Mouse (Mus musculus) CH12.LX (cell line): ENCODE results near the gene Plpp1. TPM values are rescaled to one million over a fixed set of nuclear protein-coding genes. Genes with fewer than 3 reads are reported as not detected.

Source experiments
- DNase-seq: peaks from one replicate; pipeline ENCODE4 v3.0.0-alpha.2; 2013; ENCODE audit errors: extremely low read depth
- H3K27ac ChIP-seq: 2 replicates; pipeline ENCODE4 v1.5.1; 2012; ENCODE audit warnings: low read depth, mild to moderate bottlenecking, control low read depth, moderate library complexity; ENCODE audit not compliant: insufficient read depth
- H3K27me3 ChIP-seq: replicated peaks from 2 replicates; pipeline ENCODE3; 2012; ENCODE audit warnings: inconsistent platforms
- H3K36me3 ChIP-seq, 2 experiments: replicated peaks in 1 of 2; 2 replicates each; pipeline versions ENCODE3 to v1.6.1; 2012; ENCODE audit warnings: inconsistent platforms in 1 of 2, low read length in 1 of 2, mild to moderate bottlenecking in 1 of 2, mixed read lengths in 1 of 2, moderate library complexity in 1 of 2; ENCODE audit not compliant: control insufficient read depth in 1 of 2, insufficient read depth in 1 of 2
- H3K4me1 ChIP-seq, 2 experiments: 2 replicates each; pipeline ENCODE4 v1.6.1; 2012; ENCODE audit warnings: inconsistent platforms in 1 of 2, moderate library complexity in 1 of 2; ENCODE audit not compliant: insufficient read depth in 2 of 2, control insufficient read depth in 1 of 2
- H3K4me2 ChIP-seq: 2 replicates; pipeline ENCODE4 v1.6.1; 2012; ENCODE audit warnings: low read depth, mild to moderate bottlenecking, control low read depth; ENCODE audit not compliant: poor library complexity, insufficient read depth, severe bottlenecking
- H3K4me3 ChIP-seq, 3 experiments: fragments of 150-350 bp in 1 of 3; sonication (generic) in 1 of 3; replicated peaks in 1 of 3; 2 replicates each; pipeline versions ENCODE3 to v1.5.1; 2011 to 2012; ENCODE audit warnings: low read depth in 2 of 3, low read length in 2 of 3, mild to moderate bottlenecking in 2 of 3, moderate library complexity in 2 of 3, control low read depth in 1 of 3, improper control_type of control experiment in 1 of 3, inconsistent platforms in 1 of 3, mixed read lengths in 1 of 3; ENCODE audit not compliant: poor library complexity in 1 of 3
- H3K79me2 ChIP-seq: replicated peaks from 2 replicates; pipeline ENCODE4 v1.6.1; 2012; ENCODE audit warnings: mild to moderate bottlenecking, moderate library complexity; ENCODE audit not compliant: control insufficient read depth, poor library complexity, insufficient read depth, severe bottlenecking; ENCODE audit errors: extremely low read depth
- H3K9ac ChIP-seq: 2 replicates; pipeline ENCODE4 v1.6.1; 2012; ENCODE audit warnings: low read depth, mild to moderate bottlenecking, control low read depth, moderate library complexity; ENCODE audit not compliant: insufficient read depth
- H3K9me3 ChIP-seq: replicated peaks from 2 replicates; pipeline ENCODE3; 2012; ENCODE audit warnings: low read length, inconsistent platforms, mixed read lengths
- BHLHE40 ChIP-seq: IDR thresholded peaks from 2 replicates; pipeline ENCODE4 v1.6.1; 2011; ENCODE audit warnings: mild to moderate bottlenecking, low read depth, low read length, improper control_type of control experiment
- CHD2 ChIP-seq: IDR thresholded peaks from 2 replicates; pipeline ENCODE4 v1.6.1; 2011; ENCODE audit warnings: low read length, improper control_type of control experiment
- CTCF ChIP-seq, 2 experiments: IDR thresholded peaks in 1 of 2; conservative IDR thresholded peaks in 1 of 2; 2 replicates each; pipeline ENCODE4 v1.5.1; 2011 to 2012; ENCODE audit warnings: low read depth in 2 of 2, low read length in 2 of 2, improper control_type of control experiment in 1 of 2, inconsistent platforms in 1 of 2, mild to moderate bottlenecking in 1 of 2, moderate library complexity in 1 of 2
- ELF1 ChIP-seq: IDR thresholded peaks from 2 replicates; pipeline ENCODE4 v1.6.1; 2014; ENCODE audit warnings: low read depth, mild to moderate bottlenecking, inconsistent platforms, low read length, improper control_type of control experiment
- ETS1 ChIP-seq: conservative IDR thresholded peaks from 2 replicates; pipeline ENCODE4 v1.6.1; 2012; ENCODE audit warnings: low read depth, mild to moderate bottlenecking, inconsistent platforms, low read length, improper control_type of control experiment, moderate library complexity
- GABPA ChIP-seq: IDR thresholded peaks from 2 replicates; pipeline ENCODE4 v1.6.1; 2012; ENCODE audit warnings: low read depth, low read length, improper control_type of control experiment, inconsistent platforms; ENCODE audit not compliant: insufficient replicate concordance
- HCFC1 ChIP-seq: IDR thresholded peaks from 2 replicates; pipeline ENCODE4 v1.6.1; 2012; ENCODE audit warnings: low read depth, mild to moderate bottlenecking, inconsistent platforms, low read length, improper control_type of control experiment
- JUN ChIP-seq: IDR thresholded peaks from 2 replicates; pipeline ENCODE4 v1.6.1; 2011; ENCODE audit warnings: low read depth, mild to moderate bottlenecking, low read length, improper control_type of control experiment, moderate library complexity; ENCODE audit not compliant: insufficient read depth
- JUND ChIP-seq: conservative IDR thresholded peaks from 2 replicates; pipeline ENCODE4 v1.6.1; 2011; ENCODE audit warnings: low read depth, low read length, improper control_type of control experiment
- MYC ChIP-seq: IDR thresholded peaks from 2 replicates; pipeline ENCODE4 v1.6.1; 2011; ENCODE audit warnings: low read depth, mild to moderate bottlenecking, improper control_type of control experiment, low read length
- NELFE ChIP-seq: IDR thresholded peaks from 2 replicates; pipeline ENCODE4 v1.6.1; 2011; ENCODE audit warnings: low read depth, low read length, improper control_type of control experiment
- NRF1 ChIP-seq: IDR thresholded peaks from 2 replicates; pipeline ENCODE4 v1.6.1; 2014; ENCODE audit warnings: low read depth, mild to moderate bottlenecking, inconsistent platforms, low read length, improper control_type of control experiment, moderate library complexity
- PAX5 ChIP-seq: IDR thresholded peaks from 2 replicates; pipeline ENCODE4 v1.6.1; 2012; ENCODE audit warnings: low read length, inconsistent platforms, mixed read lengths
- POLR2A ChIP-seq: IDR thresholded peaks from 2 replicates; pipeline ENCODE4 v1.6.1; 2011; ENCODE audit warnings: low read depth, mild to moderate bottlenecking, improper control_type of control experiment, low read length
- RAD21 ChIP-seq: IDR thresholded peaks from 2 replicates; pipeline ENCODE4 v1.6.1; 2011; ENCODE audit warnings: low read depth, mild to moderate bottlenecking, low read length, improper control_type of control experiment, moderate library complexity
- RCOR1 ChIP-seq: conservative IDR thresholded peaks from 2 replicates; pipeline ENCODE4 v1.6.1; 2012; ENCODE audit warnings: low read depth, mild to moderate bottlenecking, inconsistent platforms, low read length, improper control_type of control experiment
- SIN3A ChIP-seq: IDR thresholded peaks from 2 replicates; pipeline ENCODE4 v1.6.1; 2012; ENCODE audit warnings: low read length, improper control_type of control experiment, inconsistent platforms
- SMC3 ChIP-seq: IDR thresholded peaks from 2 replicates; pipeline ENCODE4 v1.6.1; 2011; ENCODE audit warnings: low read depth, low read length, improper control_type of control experiment
- TCF12 ChIP-seq: IDR thresholded peaks from 2 replicates; pipeline ENCODE4 v1.6.1; 2014; ENCODE audit warnings: low read depth, mild to moderate bottlenecking, inconsistent platforms, low read length, improper control_type of control experiment
- USF2 ChIP-seq: conservative IDR thresholded peaks from 2 replicates; pipeline ENCODE4 v1.6.1; 2011; ENCODE audit warnings: low read depth, low read length, improper control_type of control experiment
- ZKSCAN1 ChIP-seq: IDR thresholded peaks from 2 replicates; pipeline ENCODE4 v1.6.1; 2012; ENCODE audit warnings: low read depth, inconsistent platforms, low read length, improper control_type of control experiment, borderline replicate concordance
- ZMIZ1 ChIP-seq: IDR thresholded peaks from 2 replicates; pipeline ENCODE4 v1.6.1; 2012; ENCODE audit warnings: low read depth, mild to moderate bottlenecking, inconsistent platforms, low read length, improper control_type of control experiment
- ZNF384 ChIP-seq: IDR thresholded peaks from 2 replicates; pipeline ENCODE4 v1.6.1; 2012; ENCODE audit warnings: low read depth, low read length, improper control_type of control experiment, inconsistent platforms
- dilution Hi-C: fragments of 300-500 bp; cut with MboI; formaldehyde crosslinking; loops from 2 replicates; pipeline ENCODE4 v1.14.3; 2020; ENCODE audit warnings: low sequenced_read_pairs; ENCODE audit not compliant: extremely low pct_unique_long_range_greater_than_20kb, extremely low pct_ligation_motif_present
- in situ Hi-C: fragments of 300-500 bp; cut with MboI; formaldehyde crosslinking; loops from 3 replicates; pipeline ENCODE4 v1.14.3; 2019; ENCODE audit warnings: low sequenced_read_pairs, low pct_ligation_motif_present, low pct_unique_long_range_greater_than_20kb, mixed read lengths
- polyA plus RNA-seq: library from polyadenylated mRNA; unstranded; fragments of >175 nt; gene quantifications from 2 replicates; pipeline ENCODE4 v1.2.1, GENCODE M21; 2012; ENCODE audit warnings: low read depth; ENCODE audit not compliant: insufficient read length
- total RNA-seq, 2 experiments: library from RNA; depleted of rRNA; stranded (reverse); fragments of 300-350 nt in 1 of 2; fragments of >200 nt in 1 of 2; gene quantifications; 2 replicates each; pipeline ENCODE4 v1.2.3; 2012 to 2014

Plpp1 gene
- total and polyA plus RNA-seq, 3 experiments, result 50.2 to 90.9 (median 67.6) TPM

DNA sequence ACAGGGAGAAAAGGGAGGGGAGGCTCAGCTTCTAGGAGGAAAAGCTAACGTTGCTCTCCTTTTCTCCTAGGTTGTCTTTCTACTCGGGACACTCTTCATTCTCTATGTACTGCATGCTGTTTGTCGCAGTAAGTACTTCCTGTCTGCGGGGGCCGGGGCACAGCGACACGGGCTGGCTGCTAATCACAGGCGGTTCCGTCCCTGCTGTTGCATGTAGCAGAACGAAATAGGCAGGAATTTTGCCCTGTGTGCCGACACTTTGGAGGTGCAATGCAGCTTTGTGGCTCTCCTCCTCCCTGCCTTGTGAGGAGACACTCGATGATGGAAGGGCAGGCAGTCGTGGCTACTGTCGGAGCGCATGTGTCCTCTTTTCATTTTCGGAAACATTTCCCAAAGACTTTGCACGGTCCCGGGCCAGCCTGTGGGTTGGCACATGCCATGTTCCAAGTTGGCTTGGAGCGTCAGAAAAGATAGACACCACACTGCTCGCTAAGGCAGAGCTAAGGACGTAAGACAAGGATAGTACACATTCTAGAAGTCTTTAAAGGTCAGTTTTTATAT, 59.1 kb downstream of the Plpp1 start:
- peaks cover 2 to 24% of the 10 kb centered on the region in 2 experiments; a peak in 3 of 4 replicates for H3K4me1 ChIP-seq
- TF ChIP-seq GABPA, result no peak
- no peak for TF ChIP-seq ZKSCAN1
- TF ChIP-seq JUN, result no peak

DNA sequence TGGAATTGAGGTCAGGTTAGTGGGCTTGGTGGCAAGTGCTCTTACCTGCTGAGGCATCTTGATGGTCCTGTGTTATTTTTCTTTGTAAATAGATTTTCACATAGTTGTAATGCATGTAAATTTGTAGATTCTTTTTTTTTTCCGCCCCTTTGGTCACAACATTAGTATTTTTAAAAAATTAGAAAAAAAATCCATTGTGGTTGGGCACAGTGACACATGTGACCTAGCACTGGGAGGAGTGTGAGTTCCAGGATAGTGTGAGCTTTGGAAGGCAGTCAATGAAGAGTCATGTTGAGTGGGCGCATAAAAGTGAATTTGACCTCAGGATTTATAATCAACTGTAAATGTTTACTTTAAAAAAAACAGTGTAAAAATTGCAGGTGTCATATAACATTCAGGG, 59.8 kb downstream of the Plpp1 start:
- peaks cover 2 to 24% of the 10 kb centered on the region in 2 experiments; a peak in 3 of 4 replicates for H3K4me1 ChIP-seq
- H3K9me3 ChIP-seq, result peaks cover 2% of the 10 kb centered on the region
- no peak overlapping the region for H3K9ac ChIP-seq
- no peak overlapping the region for H3K4me2 ChIP-seq
- dilution Hi-C loops (no loop called here), in situ Hi-C loops (no loop called here)
- no peak overlapping the region for H3K27ac ChIP-seq
- TF ChIP-seq JUND (no peak), BHLHE40 (no peak), ZNF384 (no peak), ZMIZ1 (no peak), CHD2 (no peak), SMC3 (no peak), ETS1 (no peak), ELF1 (no peak), USF2 (no peak), NRF1 (no peak), MYC (no peak), NELFE (no peak), SIN3A (no peak), CTCF (conservative IDR thresholded peaks at IDR 0.05 in 1 of 2, IDR thresholded peaks at IDR 0.05 in 1 of 2; ENCODE audit: low read depth in 2 of 2, low read length in 2 of 2) (no peak), HCFC1 (no peak), PAX5 (no peak), POLR2A (no peak), RCOR1 (no peak), RAD21 (no peak), TCF12 (no peak)
- no peak overlapping the region for H3K4me3 ChIP-seq
- no peak for DNase-seq
- no peaks in the 10 kb centered on the region for H3K79me2 ChIP-seq
- H3K36me3 ChIP-seq, result peaks cover 38 to 90% of the 10 kb centered on the region in 2 experiments
- H3K27me3 ChIP-seq, result no peaks in the 10 kb centered on the region

More for the DNA sequence above, 59.1 kb downstream of the Plpp1 start:
- Histone ChIP-seq H3K27ac (no peak overlapping the region), H3K79me2 (no peaks in the 10 kb centered on the region), H3K4me2 (no peak overlapping the region), H3K4me3 (no peak overlapping the region), H3K36me3 (peaks cover 36 to 88% of the 10 kb centered on the region in 2 experiments), H3K9me3 (no peaks in the 10 kb centered on the region), H3K27me3 (no peaks in the 10 kb centered on the region), H3K9ac (no peak overlapping the region)
- no peak for DNase-seq
- in situ Hi-C loops, result no loop called here
- dilution Hi-C loops, result no loop called here
